Mouse (Mus musculus) Patski (cell line): Measurements from ENCODE around the gene Nobox. TPM values are rescaled to one million over a fixed set of nuclear protein-coding genes. Genes with fewer than 3 reads are reported as not detected.

Experiments
- ATAC-seq: fragments of 100-300 bp; one replicate; pipeline ENCODE4 v1.8.0; 2021
- CTCF ChIA-PET: fragments of 350-600 bp; sonication (Branson Sonifier 250); formaldehyde crosslinking; loops from one replicate; lab custom pipeline; 2022; ENCODE audit warnings: inconsistent platforms; lab: Charles Lee
- POLR2A ChIA-PET: fragments of 350-600 bp; sonication (Branson Sonifier 250); formaldehyde crosslinking; loops from one replicate; lab custom pipeline; 2022; ENCODE audit warnings: antibody characterized with exemption, inconsistent platforms; lab: Charles Lee
- DNase-seq: peaks from one replicate; pipeline ENCODE4 v3.0.0-alpha.2; 2011; ENCODE audit warnings: low read depth, low spot score
- H3K27me3 ChIP-seq: fragments of 371-371 bp; one replicate; pipeline ENCODE4 v1.5.1; 2021
- CTCF ChIP-seq: fragments of 100-300 bp; IDR thresholded peaks from one replicate; pipeline ENCODE4 v1.5.1; 2021
- in situ Hi-C: fragments of 300-500 bp; cut with MboI; formaldehyde crosslinking; loops from 3 replicates; pipeline ENCODE4 v1.11.1; 2018; ENCODE audit warnings: low pct_unique_long_range_greater_than_20kb, mixed read lengths
- polyA plus RNA-seq: library from polyadenylated mRNA; unstranded; gene quantifications from one replicate; pipeline ENCODE4 v1.2.3, GENCODE M21; 2021

Gene Nobox
- polyA plus RNA-seq, result not detected

- no peaks in the 10 kb centered on the region for H3K27me3 ChIP-seq
- ATAC-seq (no peak), DNase-seq (no peak)
- no peak for TF ChIP-seq CTCF
- CTCF ChIA-PET, result no interaction called here
- POLR2A ChIA-PET, result no interaction called here
- in situ Hi-C loops, result loop anchor here (10.0 kb wide), 1 partner anchor 295 kb away; no protein-coding TSS in a partner anchor
Observed at GRCm38 (mm10) chr6:43309454-43309853, at the start of gene Nobox. TSS of gene Nobox (minus strand) at chr6:43309554.

GRCm38 (mm10) chr6:43354562-43355241 is 45.3 kb upstream of the Nobox start:
- no peak for DNase-seq
- ChIA-PET CTCF (no interaction called here), POLR2A (no interaction called here)
- no peaks in the 10 kb centered on the region for H3K27me3 ChIP-seq
- no peak for ATAC-seq
- in situ Hi-C loops, result loop anchor here (25.0 kb wide), 1 partner anchor 1683 kb away; no protein-coding TSS in a partner anchor
- TF ChIP-seq CTCF, result no peak

DNA sequence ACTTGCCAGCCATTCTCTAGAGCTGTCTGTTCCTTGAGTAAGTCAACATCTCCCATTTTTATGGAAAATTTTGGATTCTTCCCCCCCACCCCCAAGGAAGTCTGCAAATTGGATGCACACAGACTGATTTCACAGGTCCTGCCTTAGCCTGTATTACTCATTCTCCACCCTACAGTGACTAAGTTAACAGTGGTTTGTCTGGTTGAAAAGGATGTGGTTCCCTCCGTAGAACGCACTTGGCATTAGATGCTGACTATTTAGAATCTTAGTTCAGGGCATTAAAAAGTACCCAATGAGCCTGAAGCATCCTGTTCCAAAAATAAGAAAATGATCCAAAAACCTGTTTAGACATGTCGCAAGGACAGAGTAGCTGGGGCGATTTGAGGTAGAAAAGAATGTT is 44.1 kb upstream of the Nobox start:
- H3K27me3 ChIP-seq, result no peaks in the 10 kb centered on the region
- ChIA-PET CTCF (no interaction called here), POLR2A (no interaction called here)
- in situ Hi-C loops, result loop anchor here (25.0 kb wide), 1 partner anchor 1684 kb away; no protein-coding TSS in a partner anchor
- no peak for TF ChIP-seq CTCF
- no peak for DNase-seq
- ATAC-seq, result no peak

- DNase-seq (no peak), ATAC-seq (no peak)
- no peak for TF ChIP-seq CTCF
- ChIA-PET POLR2A (no interaction called here), CTCF (interaction anchor here (2.3 kb wide), 1 partner anchor 9 kb away, joined by 6 read pairs; no protein-coding TSS in a partner anchor)
- H3K27me3 ChIP-seq, result no peaks in the 10 kb centered on the region
- in situ Hi-C loops, result no loop called here
Observed at GRCm38 (mm10) chr6:43349083-43349482, 39.7 kb upstream of the Nobox start.

DNA sequence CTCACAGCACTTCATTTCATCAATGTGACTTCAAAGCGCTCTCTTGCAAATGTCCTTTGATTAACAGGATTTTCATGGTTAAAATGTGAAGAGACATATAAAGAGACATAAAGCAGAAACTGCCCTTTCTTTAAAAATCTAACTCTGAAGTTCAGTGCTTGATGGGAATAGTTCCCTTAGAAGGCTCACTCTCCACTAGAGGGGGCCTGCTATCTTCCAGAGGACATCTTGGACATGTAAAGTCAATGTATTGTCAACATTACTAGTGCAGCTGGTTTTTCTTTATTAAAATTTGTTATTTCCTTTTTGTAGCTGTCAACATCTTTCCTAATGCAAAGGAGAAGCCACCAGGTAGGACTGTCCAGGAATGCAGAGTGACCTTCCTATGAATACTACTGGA is 38.3 kb upstream of the Nobox start:
- no peak for DNase-seq
- POLR2A ChIA-PET, result no interaction called here
- no peaks in the 10 kb centered on the region for H3K27me3 ChIP-seq
- CTCF ChIA-PET, result interaction anchor here (2.3 to 2.6 kb wide), 2 partner anchors 10 to 12 kb away, joined by 6 to 9 read pairs; no protein-coding TSS in a partner anchor
- peak; percentile 29 for TF ChIP-seq CTCF
- no peak for ATAC-seq
- in situ Hi-C loops, result no loop called here

DNA sequence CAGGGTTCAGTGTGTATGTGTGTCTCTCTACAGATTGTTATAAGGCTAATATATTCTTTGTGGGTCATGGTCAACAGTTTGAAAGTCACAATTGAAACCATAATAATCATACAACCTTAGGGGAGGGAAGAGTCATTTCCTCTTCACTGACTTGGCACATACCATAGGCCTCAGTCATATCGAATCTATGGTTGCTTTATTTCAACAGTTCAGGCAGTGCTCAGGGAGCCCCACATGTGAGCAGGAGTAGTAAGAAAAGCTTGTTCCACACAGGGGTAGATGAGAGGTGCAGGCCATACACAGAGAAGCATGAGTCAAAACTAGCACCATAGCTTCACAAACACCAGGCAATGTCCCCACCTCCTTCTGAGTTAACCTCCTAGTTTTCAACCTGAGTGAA is 33.7 kb upstream of the Nobox start:
- DNase-seq, result no peak
- in situ Hi-C loops, result no loop called here
- ATAC-seq, result peak; percentile 21
- CTCF ChIA-PET, result interaction anchor here (0.7 to 1.5 kb wide), 2 partner anchors 16 to 23 kb away, joined by 3 read pairs; no protein-coding TSS in a partner anchor
- H3K27me3 ChIP-seq, result no peaks in the 10 kb centered on the region
- no peak for TF ChIP-seq CTCF
- POLR2A ChIA-PET, result no interaction called here

- ATAC-seq (no peak), DNase-seq (no peak)
- no peak for TF ChIP-seq CTCF
- in situ Hi-C loops, result no loop called here
- POLR2A ChIA-PET, result no interaction called here
- no peaks in the 10 kb centered on the region for H3K27me3 ChIP-seq
- CTCF ChIA-PET, result interaction anchor here (1.5 kb wide), 1 partner anchor 23 kb away, joined by 3 read pairs; no protein-coding TSS in a partner anchor
Observed at GRCm38 (mm10) chr6:43342386-43342785, 33.0 kb upstream of the Nobox start.

DNA sequence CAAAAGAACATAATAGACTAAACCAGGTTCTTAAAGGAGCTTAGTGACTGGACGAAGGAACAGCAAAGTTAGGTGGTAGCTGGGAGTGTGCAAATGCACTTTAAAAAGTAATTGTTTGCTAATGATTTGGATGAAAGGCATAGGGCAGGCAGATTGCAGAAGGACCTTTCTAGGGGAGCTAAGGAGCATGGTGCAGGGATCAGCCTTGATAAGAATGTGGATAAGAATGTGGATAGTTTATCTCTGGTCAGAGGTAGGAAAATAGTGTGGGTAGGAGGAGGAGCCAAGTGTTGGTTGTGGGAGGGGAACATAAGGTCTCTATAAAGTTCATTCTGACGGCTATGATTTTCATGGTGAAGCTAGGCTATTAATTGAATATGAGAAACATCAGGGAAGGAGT is 29.4 kb upstream of the Nobox start:
- ATAC-seq, result no peak
- TF ChIP-seq CTCF, result no peak
- in situ Hi-C loops, result no loop called here
- no peaks in the 10 kb centered on the region for H3K27me3 ChIP-seq
- DNase-seq, result no peak
- CTCF ChIA-PET, result interaction anchor here (1.3 to 1.4 kb wide), 2 partner anchors 23 to 50 kb away, joined by 3 to 4 read pairs; no protein-coding TSS in a partner anchor
- POLR2A ChIA-PET, result interaction anchor here (0.7 kb wide), 1 partner anchor 813 kb away, joined by 8 read pairs; no protein-coding TSS in a partner anchor

GRCm38 (mm10) chr6:43337491-43337961 is 28.2 kb upstream of the Nobox start:
- no peak for TF ChIP-seq CTCF
- no peaks in the 10 kb centered on the region for H3K27me3 ChIP-seq
- in situ Hi-C loops, result no loop called here
- DNase-seq, result no peak
- CTCF ChIA-PET, result interaction anchor here (3.0 kb wide), 1 partner anchor 9 kb away, joined by 9 read pairs; no protein-coding TSS in a partner anchor
- ATAC-seq, result peak; percentile 51
- POLR2A ChIA-PET, result no interaction called here

- ChIA-PET CTCF (interaction anchor here (1.1 to 3.0 kb wide), 3 partner anchors 11 to 40 kb away, joined by 3 to 9 read pairs (median 4); no protein-coding TSS in a partner anchor), POLR2A (no interaction called here)
- peak; percentile 26 for TF ChIP-seq CTCF
- in situ Hi-C loops, result no loop called here
- H3K27me3 ChIP-seq, result no peaks in the 10 kb centered on the region
- ATAC-seq (no peak), DNase-seq (no peak)
Observed at GRCm38 (mm10) chr6:43335619-43336234, 26.4 kb upstream of the Nobox start.

- DNase-seq, result no peak
- no peak for TF ChIP-seq CTCF
- in situ Hi-C loops, result no loop called here
- no peak for ATAC-seq
- H3K27me3 ChIP-seq, result no peaks in the 10 kb centered on the region
- POLR2A ChIA-PET, result no interaction called here
- CTCF ChIA-PET, result interaction anchor here (1.0 kb wide), 1 partner anchor 13 kb away, joined by 3 read pairs; no protein-coding TSS in a partner anchor
Observed at GRCm38 (mm10) chr6:43333479-43333878, 24.1 kb upstream of the Nobox start.
